Mouse (Mus musculus) gastrocnemius, postnatal 36 days (tissue): ENCODE results near the gene Lyrm7. TPM values are rescaled to one million over a fixed set of nuclear protein-coding genes. Genes with fewer than 3 reads are reported as not detected.
"Not testable (repeated sequence)": the region's sequence is repeated elsewhere in the genome, so short reads cannot be mapped to it uniquely, and the experiment has no call there.

ENCODE experiments used
- DNase-seq, 2 experiments: peaks; one replicate each; pipeline ENCODE4 v3.0.0; 2022
- intact Hi-C: fragments of 180-260 bp; cut with DNase I; formaldehyde crosslinking; loops from one replicate; pipeline ENCODE4 v1.15.1; 2025
- long read RNA-seq, 2 experiments: library from polyadenylated mRNA; stranded (forward); transcript quantifications; one replicate each; pipeline ENCODE4 v2.0.0; 2021
- total RNA-seq, 2 experiments: library from RNA; stranded (reverse); gene quantifications; 2 replicates each; pipeline ENCODE4 v1.2.3; 2021

The Lyrm7 gene
- 10 to 100 TPM; 16.8 to 24.0 TPM for total RNA-seq
- long read RNA-seq, experiment 1, transcript Lyrm7-205 (5 exons, 3,431 nt) = major isoform, 12 of 22 reads
- long read RNA-seq, experiment 1, partial matches to known transcripts = 3 of 22 reads
- long read RNA-seq, experiment 1, other reads (novel, unspliced or antisense) = 6 of 22 reads
- long read RNA-seq, experiment 2, transcript Lyrm7-205 (5 exons, 3,431 nt) = major isoform, 16 of 24 reads
- long read RNA-seq, experiment 2, partial matches to known transcripts = 3 of 24 reads
- long read RNA-seq, experiment 2, other reads (novel, unspliced or antisense) = 5 of 24 reads

DNA sequence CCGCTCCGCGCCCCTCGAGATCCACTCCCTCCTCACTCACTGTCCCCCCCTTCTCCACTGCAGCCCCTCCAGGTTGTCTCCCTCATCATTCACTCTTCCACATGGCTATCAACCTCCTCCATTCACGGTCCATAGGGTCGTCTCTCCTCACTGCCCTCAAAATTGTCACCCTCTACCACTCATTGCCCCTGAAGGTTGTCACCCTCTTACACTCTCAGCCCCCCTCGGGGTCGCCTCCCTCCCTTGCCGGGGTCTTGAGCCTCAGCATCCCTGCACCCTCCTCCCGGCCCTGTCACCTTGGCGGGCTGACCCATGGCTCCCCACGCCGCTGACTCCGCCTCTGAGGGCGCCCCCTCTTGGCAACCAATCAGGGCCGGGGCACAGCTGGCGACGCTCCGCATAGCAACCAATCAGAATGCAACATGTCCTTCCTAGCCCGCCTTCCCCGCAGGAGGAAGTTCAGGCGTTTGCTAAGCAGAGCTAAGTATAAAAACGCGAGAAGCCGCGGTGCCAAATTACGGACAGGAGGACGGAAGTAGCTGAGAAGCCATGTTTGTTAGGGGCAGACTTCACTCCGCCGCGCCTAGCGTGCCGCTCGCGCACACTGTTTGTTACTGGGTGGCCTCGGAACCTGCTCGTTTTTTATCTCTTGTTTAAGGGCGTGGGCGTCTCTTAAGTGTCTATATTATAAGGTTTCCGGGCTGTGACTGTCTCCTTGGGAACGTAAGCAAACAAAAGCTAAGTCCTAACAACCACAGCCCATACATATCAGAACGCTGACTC is at the start of gene Lyrm7:
Gene Lyrm7 (minus strand): TSS at position 661 of the 783 bp plus-strand sequence.
- intact Hi-C loops = loop anchor here (5.0 kb wide), 1 partner anchor 73 kb away; the partner anchor contains the start of gene Cdc42se2
- peak; percentile 95 for DNase-seq

DNA sequence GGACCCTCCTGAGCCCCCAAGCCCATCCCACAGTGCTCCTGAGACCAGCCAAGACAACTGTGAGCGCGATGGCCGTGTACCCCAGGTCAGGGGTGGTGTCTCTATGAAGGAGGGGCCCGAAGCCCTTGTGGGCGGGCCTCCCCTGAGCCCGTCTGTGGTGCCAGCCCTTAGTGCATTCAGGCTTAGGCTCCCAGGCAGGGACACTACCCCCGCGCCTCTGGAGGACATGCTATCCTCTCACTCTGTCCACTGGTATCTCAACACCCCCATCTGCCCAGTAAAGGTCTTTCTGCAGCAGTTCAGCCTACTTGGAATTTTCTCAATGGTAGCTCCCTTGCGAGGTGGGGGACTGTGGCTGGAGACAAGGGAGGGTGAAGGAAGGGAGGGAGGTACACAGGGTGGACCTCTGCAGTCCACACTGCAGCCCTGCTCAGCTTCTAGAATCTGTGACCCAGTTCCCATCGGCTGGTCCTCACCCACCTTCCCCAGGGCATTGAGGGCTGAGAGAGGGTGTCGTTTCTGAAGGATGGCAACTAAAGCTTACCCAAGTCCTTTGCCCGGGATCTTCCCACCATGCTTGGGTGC is 49.5 kb upstream of the Lyrm7 start:
- DNase-seq = no peak
- intact Hi-C loops = no loop called here

DNA sequence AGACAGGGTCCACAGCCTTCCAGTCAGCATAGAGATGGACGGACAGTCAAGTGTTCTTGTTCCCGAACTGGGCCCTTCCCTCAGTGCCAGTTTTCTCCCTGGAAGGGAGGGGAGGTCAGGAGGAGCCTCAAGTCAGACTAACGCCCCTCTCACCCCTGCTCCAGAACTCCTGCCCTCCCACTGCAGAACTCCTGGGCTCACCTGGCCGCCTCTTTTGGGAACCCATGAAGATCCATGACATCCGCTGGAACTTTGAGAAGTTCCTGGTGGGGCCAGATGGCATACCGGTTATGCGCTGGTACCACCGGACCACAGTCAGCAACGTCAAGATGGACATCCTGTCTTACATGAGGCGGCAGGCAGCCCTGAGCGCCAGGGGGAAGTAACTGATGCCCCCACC is 48.6 kb upstream of the Lyrm7 start:
- intact Hi-C loops = no loop called here
- no peak for DNase-seq

- intact Hi-C loops = no loop called here
- DNase-seq = no peak
Observed at GRCm38 (mm10) chr11:54907259-54907658, 46.5 kb upstream of the Lyrm7 start.

- DNase-seq = no peak
- intact Hi-C loops = no loop called here
Observed at GRCm38 (mm10) chr11:54906466-54906865, 45.8 kb upstream of the Lyrm7 start.

DNA sequence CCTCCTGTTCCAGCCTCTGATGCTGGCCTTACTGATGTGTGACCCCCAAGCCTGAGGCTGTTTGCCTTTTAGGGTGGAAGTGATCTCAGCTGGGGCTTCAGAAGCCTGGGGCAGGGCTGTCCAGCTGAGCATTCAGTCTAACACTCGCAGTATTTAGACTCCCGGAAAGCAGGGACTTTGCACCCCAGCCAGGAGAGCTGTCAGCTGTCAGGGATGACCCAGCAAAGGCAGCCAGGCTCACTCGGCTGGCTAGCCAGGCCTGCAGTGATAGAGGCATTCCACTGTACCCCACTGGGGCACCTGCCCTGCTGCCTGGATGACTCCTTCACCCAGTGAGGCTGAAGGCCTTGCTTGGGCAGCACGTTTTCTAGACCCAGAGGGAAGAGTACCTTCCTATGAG is 45.2 kb upstream of the Lyrm7 start:
- DNase-seq = no peak
- intact Hi-C loops = no loop called here

- DNase-seq = no peak
- intact Hi-C loops = no loop called here
Observed at GRCm38 (mm10) chr11:54905086-54905485, 44.4 kb upstream of the Lyrm7 start.

DNA sequence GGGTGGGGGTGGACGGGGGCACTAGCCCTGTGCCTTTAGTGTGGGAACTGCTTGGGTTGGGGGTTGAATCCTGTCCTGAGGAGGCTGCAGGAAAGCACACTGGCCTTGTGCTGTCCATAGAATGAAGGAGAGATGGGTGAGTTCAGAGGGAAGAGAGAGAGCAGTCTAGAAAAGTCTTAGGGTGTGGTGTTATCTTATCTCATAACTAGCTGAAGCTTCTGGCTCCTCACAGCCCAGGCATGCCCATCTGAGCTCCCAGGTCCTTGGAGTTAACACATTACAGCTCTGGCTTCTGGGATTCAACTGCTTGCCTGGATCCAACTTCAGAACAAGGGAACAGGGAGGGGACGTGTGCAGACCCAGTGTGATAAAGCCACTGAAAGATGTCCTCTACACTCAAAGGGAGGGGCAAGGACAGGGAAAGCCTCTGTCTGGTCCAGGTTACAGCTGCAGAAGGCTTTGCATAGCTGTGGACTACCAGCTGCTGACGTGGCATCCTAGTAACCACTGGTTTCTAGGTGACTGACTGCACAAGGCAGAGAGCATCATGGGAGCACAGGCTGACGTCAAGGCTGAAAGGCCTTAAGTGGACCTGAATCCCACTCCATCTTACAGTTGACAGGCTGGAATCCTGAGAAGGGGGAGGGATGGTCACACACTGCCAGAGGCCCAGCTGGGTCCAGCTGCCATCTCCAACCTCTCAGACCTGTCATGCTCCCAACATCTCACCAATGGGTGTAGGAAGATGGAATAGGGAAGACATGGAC is 43.4 kb upstream of the Lyrm7 start:
- intact Hi-C loops = no loop called here
- no peak for DNase-seq

- intact Hi-C loops = no loop called here
- no peak for DNase-seq
Observed at GRCm38 (mm10) chr11:54903339-54903738, 42.6 kb upstream of the Lyrm7 start.

DNA sequence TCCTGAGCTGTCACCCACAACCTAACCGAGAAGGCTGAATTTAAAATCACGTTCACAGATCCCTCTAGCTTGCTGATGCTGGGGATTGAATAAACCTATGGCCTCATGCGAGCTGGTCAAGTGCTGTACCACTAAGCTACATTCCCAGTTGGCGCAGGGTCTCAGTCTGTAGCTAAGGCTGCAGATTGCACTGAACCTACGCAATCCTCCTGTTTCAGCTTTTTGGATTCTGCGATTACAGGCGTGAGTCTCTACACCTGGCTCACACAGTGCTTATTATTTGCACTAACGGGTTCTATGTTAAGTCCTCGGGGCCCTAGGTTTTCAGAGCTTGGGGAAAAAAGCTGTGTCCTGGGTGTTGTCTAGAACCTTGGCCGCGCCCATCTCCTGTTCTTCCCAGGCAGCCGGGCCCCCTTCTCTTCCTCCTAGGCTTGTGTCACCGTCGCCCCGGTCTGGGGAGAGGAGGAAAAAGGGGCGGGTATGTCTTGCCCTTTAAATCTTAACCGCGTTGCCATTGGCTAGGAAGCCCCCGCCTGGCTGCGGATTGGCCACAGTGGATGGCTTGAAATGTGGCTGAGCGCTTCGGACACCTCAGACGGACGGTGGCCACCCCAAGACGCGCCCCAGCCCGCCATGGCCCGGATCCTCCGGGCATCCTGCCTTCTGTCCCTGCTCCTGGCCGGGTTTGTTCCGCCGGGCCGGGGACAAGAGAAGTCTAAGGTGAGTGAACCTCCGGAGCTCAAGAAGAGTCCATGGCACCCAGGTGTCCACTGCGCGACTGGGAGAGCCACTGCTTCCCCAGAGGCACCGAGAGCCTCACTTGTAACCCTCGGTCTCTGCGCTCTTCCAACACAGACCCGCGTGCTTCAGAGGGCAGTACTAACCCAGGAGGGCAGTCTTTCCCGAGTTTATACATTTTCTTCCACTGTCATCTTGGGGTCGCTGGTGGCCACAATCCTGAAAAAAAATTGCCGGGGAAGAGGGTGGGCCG is 41.9 kb upstream of the Lyrm7 start, which contains the start of gene Gpx3:
Gene Gpx3 (plus strand): TSS at position 121 of the 991 bp plus-strand sequence.
- DNase-seq = peak; percentile 76 to 79
- intact Hi-C loops = no loop called here

- intact Hi-C loops = no loop called here
- DNase-seq = no peak
Observed at GRCm38 (mm10) chr11:54899657-54900056, 38.9 kb upstream of the Lyrm7 start.

GRCm38 (mm10) chr11:54897470-54897869 is 36.8 kb upstream of the Lyrm7 start:
- DNase-seq = no peak
- intact Hi-C loops = no loop called here

DNA sequence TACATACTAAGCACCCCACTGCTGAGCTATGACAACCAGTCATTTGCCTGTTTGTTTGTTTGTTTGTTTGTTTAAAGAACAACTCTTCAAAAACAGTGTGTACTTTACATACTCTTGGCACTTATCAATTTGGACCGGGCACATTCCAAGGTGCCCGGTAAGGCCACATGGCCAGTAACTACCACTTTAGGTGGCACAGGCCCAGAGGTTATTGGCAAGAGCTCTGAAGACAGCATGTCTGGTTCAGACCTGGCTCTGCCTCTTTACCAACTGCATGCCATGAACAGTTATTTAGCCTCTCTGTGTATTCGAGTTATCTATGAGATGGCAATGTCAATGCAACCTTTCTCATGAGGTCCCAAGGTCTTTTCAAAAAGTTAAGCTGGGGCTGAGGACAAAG is 35.9 kb upstream of the Lyrm7 start:
- intact Hi-C loops, DNase-seq: not testable (repeated sequence)

- intact Hi-C loops = no loop called here
- no peak for DNase-seq
Observed at GRCm38 (mm10) chr11:54894589-54894988, 33.9 kb upstream of the Lyrm7 start.

DNA sequence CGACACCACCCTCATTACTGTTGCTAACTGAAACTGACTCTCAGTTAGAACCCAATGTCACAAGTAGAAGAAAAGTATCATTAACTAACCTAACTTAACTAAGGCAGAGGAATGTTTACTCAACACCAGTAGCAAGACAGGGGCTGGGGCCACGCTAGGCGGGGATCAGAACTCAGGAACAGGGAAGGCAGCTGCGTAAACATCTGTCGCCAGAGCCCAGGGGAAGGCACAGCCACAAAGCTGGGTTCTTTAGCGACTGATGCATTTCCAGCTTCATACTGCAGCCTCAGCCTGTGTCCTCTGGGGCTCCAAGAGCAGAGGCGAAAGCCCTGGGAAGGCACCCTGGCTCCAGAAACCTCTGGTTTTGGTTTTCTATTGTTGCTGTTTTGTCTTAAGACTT is 31.4 kb upstream of the Lyrm7 start:
- intact Hi-C loops = no loop called here
- no peak for DNase-seq

DNA sequence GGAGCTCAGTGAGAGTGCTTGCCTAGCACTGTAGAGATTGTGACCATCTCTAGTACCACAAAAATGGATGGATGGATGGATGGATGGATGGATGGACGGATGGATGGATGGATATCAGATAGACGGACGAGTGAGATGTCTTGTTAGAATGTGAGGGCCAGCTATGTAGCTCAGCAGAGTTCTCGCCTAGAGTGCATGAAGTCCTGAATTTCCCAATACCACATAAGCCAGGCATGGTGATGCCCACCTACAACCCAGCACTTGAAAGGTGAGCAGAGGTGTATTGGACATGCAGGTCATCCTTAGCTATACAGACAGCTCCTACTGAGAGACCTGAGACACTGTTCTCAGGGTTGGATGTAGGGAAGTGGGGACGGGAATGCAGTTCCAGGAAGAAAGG is 30.6 kb upstream of the Lyrm7 start:
- no peak for DNase-seq
- intact Hi-C loops = no loop called here

- no peak for DNase-seq
- intact Hi-C loops = no loop called here
Observed at GRCm38 (mm10) chr11:54887927-54888326, 27.2 kb upstream of the Lyrm7 start.

GRCm38 (mm10) chr11:54885406-54885805 is 24.7 kb upstream of the Lyrm7 start:
- no peak for DNase-seq

DNA sequence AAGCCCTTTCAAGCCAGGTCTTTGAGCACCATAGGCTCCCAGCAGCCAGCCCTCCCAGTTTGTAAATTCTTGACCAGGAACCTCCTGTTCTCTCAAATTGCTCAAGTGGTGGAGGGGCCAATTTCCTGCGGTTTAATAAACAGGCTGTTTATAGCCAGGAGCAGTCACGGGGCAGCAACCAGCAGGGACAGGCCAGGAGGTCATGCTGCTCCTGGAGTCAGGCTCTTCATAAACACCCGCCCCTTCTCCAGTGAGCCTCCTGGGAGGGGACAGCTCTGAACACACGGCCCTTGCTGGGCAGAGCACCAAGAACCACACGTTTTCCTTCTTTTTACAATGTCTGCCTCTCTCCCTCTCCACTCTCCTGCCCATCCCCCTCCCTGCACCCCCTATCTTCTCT is 24.2 kb upstream of the Lyrm7 start:
- intact Hi-C loops = no loop called here
- DNase-seq = peak; percentile 47 to 76

More at GRCm38 (mm10) chr11:54885406-54885805, 24.7 kb upstream of the Lyrm7 start:
- intact Hi-C loops = no loop called here
